Mouse (Mus musculus) limb, embryonic 10.5 days (tissue): ENCODE measurements at regions not wholly inside any gene's neighbourhood (a gene's known extent, or its start where the extent isn't known, plus 50 kb on each side); places are given as distances from the start of the nearest gene placed in this dataset.

Experiments
- DNase-seq: peaks from one replicate; pipeline ENCODE4 v3.0.0-alpha.2; 2017; ENCODE audit warnings: low spot score
- H3K27ac ChIP-seq: fragments of 300-500 bp; sonication (generic); 2 replicates; pipeline ENCODE4 v1.5.1; 2016; ENCODE audit warnings: mild to moderate bottlenecking
- H3K27me3 ChIP-seq: fragments of 300-500 bp; sonication (generic); 2 replicates; pipeline ENCODE4 v1.6.1; 2016; ENCODE audit warnings: low read depth, mild to moderate bottlenecking; ENCODE audit not compliant: poor library complexity, severe bottlenecking
- H3K36me3 ChIP-seq: fragments of 300-500 bp; sonication (generic); 2 replicates; pipeline ENCODE4 v1.6.1; 2016; ENCODE audit warnings: mild to moderate bottlenecking, moderate library complexity
- H3K4me1 ChIP-seq: fragments of 300-500 bp; sonication (generic); 2 replicates; pipeline ENCODE4 v1.6.1; 2016
- H3K4me3 ChIP-seq: fragments of 300-500 bp; sonication (generic); 2 replicates; pipeline ENCODE4 v1.5.1; 2016; ENCODE audit warnings: mild to moderate bottlenecking, moderate library complexity
- H3K9me3 ChIP-seq: fragments of 300-500 bp; sonication (generic); replicated peaks from 2 replicates; pipeline ENCODE4 v1.6.1; 2016; ENCODE audit warnings: mild to moderate bottlenecking
- WGBS: fragments of 180-500 bp; shearing (Covaris S2); methylation state at CpG from one replicate; pipeline ENCODE4 v1.1.7; 2016; 5-methylcytosine and 5-hydroxymethylcytosine counted together

DNA sequence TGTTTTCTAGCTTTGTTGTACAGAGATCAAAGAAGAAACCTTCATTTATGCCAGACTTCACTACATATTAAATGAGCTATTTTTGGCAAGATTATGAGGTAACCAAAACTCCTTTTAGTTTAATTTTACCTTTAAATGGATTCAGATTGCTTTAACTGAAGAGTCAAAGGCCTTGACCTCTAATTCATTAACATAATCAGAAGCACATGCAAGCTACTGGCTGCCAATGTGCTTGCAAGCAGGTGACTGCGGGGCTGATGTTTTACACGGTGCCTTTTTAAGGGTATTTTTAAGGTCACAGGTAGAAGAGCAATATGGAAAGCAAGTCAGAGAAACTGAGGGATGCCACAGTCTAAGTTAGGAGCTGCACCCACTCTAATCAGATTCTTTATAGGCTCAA, 1066.0 kb upstream of the Zeb2 start:
- H3K36me3 ChIP-seq = no peaks in the 10 kb centered on the region
- H3K4me3 ChIP-seq = no peak overlapping the region
- no peak for DNase-seq
- no peaks in the 10 kb centered on the region for H3K9me3 ChIP-seq
- WGBS = 17% methylated on average over 2 of the region's 2 CpGs
- peaks cover 11% of the 10 kb centered on the region for H3K27me3 ChIP-seq
- H3K27ac ChIP-seq = no peak overlapping the region
- H3K4me1 ChIP-seq = peaks cover 30% of the 10 kb centered on the region

DNA sequence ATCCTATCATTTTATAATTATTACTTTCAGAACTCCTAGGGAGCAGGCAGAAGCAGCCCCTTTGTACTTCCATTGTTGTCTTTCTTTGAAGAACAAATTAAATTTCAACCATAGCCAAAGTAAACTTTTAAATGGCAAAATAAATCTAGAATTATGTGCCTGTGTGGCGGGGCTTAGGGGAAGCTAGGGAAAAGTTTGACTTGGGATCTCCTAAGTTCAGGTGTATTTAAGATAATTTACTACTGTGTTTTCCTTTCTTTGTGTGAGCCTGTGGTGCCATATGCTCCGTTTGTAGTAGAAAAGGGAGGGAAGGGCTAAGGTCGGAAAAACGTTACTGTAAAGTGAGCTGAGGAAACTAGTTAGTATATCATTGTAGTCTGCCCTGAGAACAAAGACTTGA, 1062.5 kb upstream of the Zeb2 start:
- WGBS = 40% methylated on average over 4 of the region's 4 CpGs
- Histone ChIP-seq H3K27ac (no peak overlapping the region), H3K4me3 (no peak overlapping the region)

DNA sequence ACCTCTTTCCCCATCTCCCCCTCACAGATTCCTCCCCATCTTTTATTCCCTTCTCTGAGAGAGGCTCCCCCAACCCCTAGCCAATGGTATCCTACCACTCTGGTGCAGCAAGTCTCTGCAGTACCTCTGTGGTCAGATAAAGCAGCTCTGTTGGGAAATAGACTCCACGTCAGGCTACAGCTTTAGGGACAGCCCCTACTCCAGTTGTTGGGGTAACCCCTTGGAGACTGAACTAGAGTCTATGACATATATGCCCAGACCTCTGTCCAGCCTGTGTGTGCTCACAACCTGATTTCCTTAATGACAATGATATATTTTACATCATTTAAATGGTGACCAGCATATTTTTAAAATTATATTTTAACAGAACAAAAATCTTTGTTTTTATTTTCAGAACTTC, 1051.3 kb upstream of the Zeb2 start:
- Histone ChIP-seq H3K9me3 (no peaks in the 10 kb centered on the region), H3K36me3 (no peaks in the 10 kb centered on the region), H3K4me1 (no peaks in the 10 kb centered on the region), H3K27me3 (no peaks in the 10 kb centered on the region), H3K4me3 (no peak overlapping the region), H3K27ac (no peak overlapping the region)
- no peak for DNase-seq
- WGBS = 73% methylated on average over 1 of the region's 1 CpGs

More for the DNA sequence above, 1062.5 kb upstream of the Zeb2 start:
- Histone ChIP-seq H3K9me3 (no peaks in the 10 kb centered on the region), H3K36me3 (no peaks in the 10 kb centered on the region), H3K4me1 (peaks cover 21% of the 10 kb centered on the region), H3K27me3 (peaks cover 11% of the 10 kb centered on the region)
- no peak for DNase-seq

DNA sequence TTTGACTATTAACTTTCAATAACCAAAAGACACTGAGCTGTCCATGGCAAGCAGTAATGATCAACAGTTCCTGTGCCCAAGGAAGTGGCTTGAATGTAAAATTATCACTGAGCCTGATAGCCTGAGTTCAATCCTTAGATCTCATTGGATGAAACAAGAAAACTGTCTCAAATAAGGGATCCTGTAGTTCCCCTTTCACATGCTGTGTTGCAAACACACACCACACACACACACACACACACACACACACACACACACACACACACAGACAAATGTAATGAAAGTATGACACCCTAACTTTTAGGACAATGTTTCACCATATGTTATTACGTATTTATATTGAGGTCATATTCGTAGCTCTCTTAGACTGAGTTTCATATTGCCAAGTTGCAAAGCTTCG, 1032.7 kb upstream of the Zeb2 start:
- Histone ChIP-seq H3K4me1 (no peaks in the 10 kb centered on the region), H3K36me3 (no peaks in the 10 kb centered on the region), H3K9me3 (no peaks in the 10 kb centered on the region), H3K4me3 (no peak overlapping the region), H3K27ac (no peak overlapping the region), H3K27me3 (no peaks in the 10 kb centered on the region)
- no peak for DNase-seq
- 94% methylated on average over 3 of the region's 3 CpGs for WGBS

DNA sequence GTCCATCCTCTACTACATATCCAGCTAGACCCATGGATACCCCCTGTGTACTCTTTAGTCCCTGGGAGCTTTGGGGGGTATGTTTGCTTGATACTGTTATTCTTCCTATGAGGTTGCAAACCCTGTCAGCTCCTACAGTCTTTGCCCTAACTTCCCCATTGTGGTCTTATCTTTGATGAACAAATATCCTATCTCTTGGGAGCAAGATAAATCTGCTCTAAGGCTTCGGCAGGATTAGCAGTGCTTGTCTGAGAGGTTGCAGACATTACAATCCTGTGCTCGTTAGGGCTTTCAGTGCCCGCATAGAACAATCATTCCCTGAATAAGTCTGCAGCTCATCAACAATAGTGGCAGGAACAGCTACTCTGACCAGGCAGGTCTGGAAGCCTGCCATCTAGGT, 1002.7 kb upstream of the Zeb2 start:
- DNase-seq = no peak
- H3K27me3 ChIP-seq = no peaks in the 10 kb centered on the region
- 70% methylated on average over 3 of the region's 3 CpGs for WGBS
- H3K27ac ChIP-seq = no peak overlapping the region
- H3K4me1 ChIP-seq = no peaks in the 10 kb centered on the region
- H3K4me3 ChIP-seq = no peak overlapping the region
- no peaks in the 10 kb centered on the region for H3K9me3 ChIP-seq
- H3K36me3 ChIP-seq = no peaks in the 10 kb centered on the region

DNA sequence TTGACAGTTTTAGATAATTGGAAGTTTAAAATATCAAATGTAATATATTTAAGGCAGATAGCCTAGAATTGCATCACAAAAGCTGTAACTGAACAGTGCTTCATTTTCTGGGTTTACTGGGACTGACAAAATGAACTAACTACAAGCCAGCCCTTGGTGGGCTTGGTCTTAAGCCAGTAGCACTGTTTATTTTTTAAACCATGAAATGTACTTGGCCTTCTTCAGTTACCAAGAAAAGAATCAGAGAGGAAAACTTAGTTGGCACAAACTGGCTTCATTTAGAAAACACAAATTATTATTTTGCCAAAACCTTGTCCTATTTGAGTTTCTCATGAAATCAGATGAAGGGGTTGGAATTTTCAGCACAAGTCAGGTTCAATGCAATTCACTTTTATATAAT, 989.8 kb upstream of the Zeb2 start:
- no peaks in the 10 kb centered on the region for H3K36me3 ChIP-seq
- no peak overlapping the region for H3K4me3 ChIP-seq
- H3K4me1 ChIP-seq = no peaks in the 10 kb centered on the region
- H3K9me3 ChIP-seq = no peaks in the 10 kb centered on the region
- DNase-seq = no peak
- no peak overlapping the region for H3K27ac ChIP-seq
- H3K27me3 ChIP-seq = no peaks in the 10 kb centered on the region

DNA sequence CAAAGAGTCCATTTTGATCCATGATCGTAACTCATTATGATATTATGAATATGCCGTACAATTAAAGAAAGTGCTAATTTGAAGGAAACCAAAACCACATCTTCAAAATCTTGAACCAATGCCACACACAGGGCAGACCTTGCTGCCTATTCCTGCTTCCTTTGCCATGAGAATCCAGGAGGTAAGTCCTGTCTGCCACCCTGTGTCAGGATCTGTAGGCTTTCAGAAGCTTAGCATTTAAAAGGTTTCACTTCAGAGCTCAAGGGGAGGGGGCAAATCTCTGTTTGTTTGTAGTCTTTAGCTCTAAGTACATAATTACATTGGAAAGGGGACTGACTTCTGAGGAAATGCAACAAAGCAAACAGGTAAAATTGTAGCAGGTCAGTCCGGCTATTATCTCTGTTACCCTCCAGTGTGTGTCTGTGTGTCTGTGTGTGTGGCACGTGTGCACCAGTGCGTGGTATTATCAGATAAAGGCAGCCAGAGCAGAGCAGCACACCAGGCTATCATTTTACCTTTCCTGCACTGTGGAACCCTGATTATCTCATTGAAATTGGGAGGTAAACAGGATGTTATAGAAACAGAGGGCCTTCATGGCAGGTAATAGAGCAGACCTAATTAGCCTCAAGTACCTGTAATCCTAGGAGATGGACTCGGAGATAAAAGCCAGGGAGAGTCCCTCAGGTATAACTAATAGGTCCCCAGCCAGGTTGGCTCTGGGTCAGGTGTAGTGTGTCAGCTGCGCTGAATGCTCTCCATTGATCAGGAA, 948.0 kb upstream of the Zeb2 start:
- WGBS = 70% methylated on average over 7 of the region's 7 CpGs

DNA sequence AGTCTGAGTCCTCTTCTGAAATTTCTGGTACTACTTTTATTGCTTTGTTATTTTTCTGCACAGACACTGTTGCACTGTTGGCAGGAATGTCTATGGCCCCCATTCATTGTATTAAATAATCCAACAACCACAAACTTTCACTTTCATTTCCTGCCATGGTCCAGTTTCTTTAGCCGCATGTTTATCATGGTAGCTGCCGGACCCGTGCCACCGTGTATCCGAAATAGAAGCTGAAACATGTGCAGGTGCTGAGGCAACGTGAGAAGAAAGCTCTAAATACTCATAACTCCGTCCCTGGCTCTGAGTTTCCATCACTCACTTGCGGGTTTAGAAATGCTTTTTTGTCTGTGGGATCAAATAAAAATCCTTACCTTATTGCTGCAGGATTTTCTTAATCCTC, 938.5 kb upstream of the Zeb2 start:
- peaks cover 12% of the 10 kb centered on the region for H3K4me1 ChIP-seq
- 94% methylated on average over 8 of the region's 8 CpGs for WGBS
- H3K4me3 ChIP-seq = no peak overlapping the region
- no peaks in the 10 kb centered on the region for H3K36me3 ChIP-seq
- no peak for DNase-seq
- no peaks in the 10 kb centered on the region for H3K27me3 ChIP-seq
- no peak overlapping the region for H3K27ac ChIP-seq
- H3K9me3 ChIP-seq = no peaks in the 10 kb centered on the region

More for the DNA sequence above, 948.0 kb upstream of the Zeb2 start:
- Histone ChIP-seq H3K27ac (no peak overlapping the region), H3K4me1 (no peaks in the 10 kb centered on the region), H3K27me3 (no peaks in the 10 kb centered on the region), H3K4me3 (no peak overlapping the region), H3K36me3 (no peaks in the 10 kb centered on the region), H3K9me3 (no peaks in the 10 kb centered on the region)
- no peak for DNase-seq

DNA sequence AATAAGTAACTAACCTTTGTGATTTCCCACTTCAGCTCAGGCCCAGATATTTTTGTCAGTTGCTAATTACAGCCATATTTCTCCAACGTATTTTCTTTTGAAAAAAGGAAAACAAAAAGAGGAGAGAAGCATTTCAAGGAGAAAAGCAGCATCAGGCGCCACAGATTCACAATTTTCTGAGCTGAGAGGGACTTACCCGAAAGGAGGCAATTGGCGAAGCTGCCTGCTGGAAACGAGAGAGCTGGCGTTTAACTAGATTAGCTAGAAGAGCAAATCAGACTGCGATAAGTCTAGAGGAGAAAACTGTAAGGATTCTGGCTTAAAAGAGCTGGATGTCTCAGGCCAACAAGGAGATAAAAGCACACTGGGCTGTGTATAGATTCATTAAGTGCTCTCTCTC, 937.7 kb upstream of the Zeb2 start:
- no peak overlapping the region for H3K4me3 ChIP-seq
- H3K27me3 ChIP-seq = no peaks in the 10 kb centered on the region
- no peak for DNase-seq
- no peaks in the 10 kb centered on the region for H3K36me3 ChIP-seq
- H3K4me1 ChIP-seq = peaks cover 12% of the 10 kb centered on the region
- 64% methylated on average over 7 of the region's 7 CpGs for WGBS
- H3K9me3 ChIP-seq = no peaks in the 10 kb centered on the region
- no peak overlapping the region for H3K27ac ChIP-seq

DNA sequence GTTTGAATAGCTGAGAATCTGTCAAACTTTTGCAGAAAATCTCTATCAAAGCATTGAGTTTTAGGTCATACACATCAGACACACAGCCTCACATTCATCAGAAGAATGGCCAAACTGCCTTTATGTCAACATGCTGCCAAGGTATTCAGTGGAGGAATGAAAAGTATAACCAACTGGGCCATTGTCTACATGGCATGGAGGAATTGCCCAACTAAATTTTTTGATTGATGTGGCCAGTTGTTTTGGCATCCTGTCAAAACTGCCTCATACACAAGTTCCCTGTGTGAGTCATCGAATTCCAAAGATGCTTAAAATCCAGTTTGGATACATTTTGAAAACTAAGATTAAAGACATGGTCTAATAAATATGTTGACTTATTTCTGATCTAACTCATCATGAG, 904.7 kb upstream of the Zeb2 start:
- H3K36me3 ChIP-seq = no peaks in the 10 kb centered on the region
- H3K9me3 ChIP-seq = no peaks in the 10 kb centered on the region
- DNase-seq = no peak
- H3K27ac ChIP-seq = no peak overlapping the region
- H3K4me1 ChIP-seq = no peaks in the 10 kb centered on the region
- whole genome bisulfite sequencing = 92% methylated on average over 1 of the region's 1 CpGs
- no peaks in the 10 kb centered on the region for H3K27me3 ChIP-seq
- H3K4me3 ChIP-seq = no peak overlapping the region

DNA sequence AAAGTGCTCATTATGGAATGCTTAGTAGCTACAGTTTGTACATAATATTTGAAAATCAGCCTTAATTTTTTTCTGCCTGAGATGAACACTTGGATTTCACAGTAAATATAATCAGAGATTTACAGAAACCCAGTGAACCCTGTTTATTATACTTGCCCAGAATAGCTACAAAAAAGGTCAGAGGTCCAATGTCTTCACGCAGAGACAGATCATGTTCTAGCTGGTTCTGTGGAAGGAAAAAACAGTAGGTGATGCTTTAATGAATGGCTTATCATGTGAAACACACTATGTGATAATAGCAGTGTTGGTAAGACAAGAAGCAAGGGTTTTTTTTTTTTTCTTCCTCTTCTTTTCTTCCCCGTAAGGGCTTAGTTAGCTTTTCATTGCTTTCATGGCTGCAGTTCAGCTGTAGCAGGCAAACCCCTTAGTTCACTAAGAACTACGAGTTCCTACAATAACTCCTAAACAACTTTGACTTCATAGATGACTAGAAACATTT, 896.6 kb upstream of the Zeb2 start:
- Histone ChIP-seq H3K27me3 (no peaks in the 10 kb centered on the region), H3K27ac (no peak overlapping the region), H3K4me3 (no peak overlapping the region), H3K9me3 (no peaks in the 10 kb centered on the region), H3K4me1 (no peaks in the 10 kb centered on the region), H3K36me3 (no peaks in the 10 kb centered on the region)
- DNase-seq = no peak
- WGBS = 77% methylated on average over 3 of the region's 3 CpGs

DNA sequence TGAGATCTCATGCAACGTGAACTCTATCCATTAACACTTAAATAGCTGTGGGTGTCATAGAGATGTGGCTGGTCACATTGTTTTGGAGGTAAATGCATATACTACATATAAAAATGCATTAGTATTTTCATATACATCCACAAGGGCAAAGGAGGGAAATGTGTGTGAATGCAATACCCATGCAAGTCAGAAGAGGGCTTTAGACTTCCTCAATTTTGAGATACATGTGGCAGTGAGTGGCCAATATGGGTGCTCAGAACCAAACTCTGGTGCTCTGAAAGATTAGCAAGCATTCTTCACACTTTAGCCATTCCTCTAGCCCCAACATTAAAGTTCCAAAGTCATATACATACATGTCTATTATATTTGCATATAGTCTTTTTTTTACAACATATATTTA, 895.5 kb upstream of the Zeb2 start:
- Histone ChIP-seq H3K4me3 (no peak overlapping the region), H3K9me3 (no peaks in the 10 kb centered on the region), H3K4me1 (no peaks in the 10 kb centered on the region), H3K27me3 (no peaks in the 10 kb centered on the region), H3K27ac (no peak overlapping the region), H3K36me3 (no peaks in the 10 kb centered on the region)
- WGBS = 97% methylated on average over 1 of the region's 1 CpGs
- DNase-seq = no peak

DNA sequence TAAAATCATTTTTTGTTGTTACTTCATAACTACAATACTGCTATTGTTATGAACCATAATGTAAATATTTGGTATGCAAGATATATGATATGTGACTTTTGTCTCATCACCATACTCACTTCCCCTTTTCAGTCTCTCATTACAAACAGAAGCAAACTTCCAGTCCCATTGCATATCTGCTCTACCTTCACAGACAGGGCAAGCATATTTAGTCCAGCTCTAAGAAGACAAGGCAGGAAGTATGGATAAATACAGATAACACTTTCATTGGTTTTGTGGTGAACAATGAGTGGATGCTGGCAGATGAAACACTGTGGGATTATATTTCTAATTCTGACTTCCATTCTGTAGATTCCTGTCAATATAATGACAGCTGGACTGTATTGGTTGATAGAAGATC, 858.0 kb upstream of the Zeb2 start:
- Histone ChIP-seq H3K27ac (no peak overlapping the region), H3K9me3 (no peaks in the 10 kb centered on the region), H3K4me3 (no peak overlapping the region)

DNA sequence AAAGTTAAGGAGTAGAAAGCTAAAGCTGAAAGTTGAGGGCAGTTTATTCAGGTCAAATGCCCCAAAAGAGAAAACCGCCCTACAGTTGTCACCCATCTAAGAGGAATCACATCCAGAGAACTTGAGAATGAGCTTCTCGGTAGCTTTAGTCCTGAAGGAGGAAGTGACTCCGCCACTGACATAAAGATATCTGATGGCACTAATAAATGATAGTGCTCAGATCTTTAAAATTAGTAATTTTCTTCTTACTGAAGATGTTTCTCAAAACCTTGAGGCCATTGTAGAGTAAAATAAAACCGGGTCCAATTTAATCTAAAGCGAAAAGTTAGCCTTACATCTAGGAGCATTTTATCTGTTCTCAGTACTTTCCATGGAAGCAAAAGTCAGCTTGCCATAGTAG, 851.4 kb upstream of the Zeb2 start:
- Histone ChIP-seq H3K27me3 (no peaks in the 10 kb centered on the region), H3K36me3 (no peaks in the 10 kb centered on the region), H3K4me3 (no peak overlapping the region), H3K4me1 (no peaks in the 10 kb centered on the region), H3K27ac (no peak overlapping the region), H3K9me3 (no peaks in the 10 kb centered on the region)
- WGBS = 89% methylated on average over 5 of the region's 5 CpGs
- DNase-seq = no peak

More for the DNA sequence above, 858.0 kb upstream of the Zeb2 start:
- no peak for DNase-seq
- no peaks in the 10 kb centered on the region for H3K4me1 ChIP-seq
- H3K36me3 ChIP-seq = no peaks in the 10 kb centered on the region
- no peaks in the 10 kb centered on the region for H3K27me3 ChIP-seq
